Mouse (Mus musculus): ENCODE measurements around the gene Rptor. TPM values are rescaled to one million over a fixed set of nuclear protein-coding genes. Genes with fewer than 3 reads are reported as not detected.
A peak's percentile ranks its signal among the peaks of the same experiment; 100 is the strongest.

Rptor gene
- polyA plus RNA-seq, 1 experiment from 2014 or later: 11.3 TPM

GRCm38 (mm10) chr11:119593966-119594365 lies 8.7 kb upstream of the Rptor start:
- Histone ChIP-seq H3K4me2 (ENCODE audit: low read length) (no peak overlapping the region), H3K27me3 (replicated peaks; ENCODE audit: control insufficient read depth, insufficient read depth, low read length) (no peaks in the 10 kb centered on the region), H3K36me3 (ENCODE audit: control insufficient read depth, insufficient read depth) (no peaks in the 10 kb centered on the region), H3K4me1 (replicated peaks; ENCODE audit: control insufficient read depth, insufficient read depth, low read length) (peaks cover 3% of the 10 kb centered on the region), H3K9ac (replicated peaks; ENCODE audit: low read depth, low read length) (no peak overlapping the region), H3K9me3 (ENCODE audit: control insufficient read depth, low read length) (no peaks in the 10 kb centered on the region), H3K4me3 (replicated peaks; ENCODE audit: low read length) (no peak overlapping the region), H3K27ac (ENCODE audit: low read length) (no peak overlapping the region)
- ATAC-seq: no peak
- WGBS: 35% methylated on average over 3 of the region's 3 CpGs

GRCm38 (mm10) chr11:119598856-119599255 lies 3.8 kb upstream of the Rptor start:
- H3K36me3 ChIP-seq (ENCODE audit: control insufficient read depth, insufficient read depth): no peaks in the 10 kb centered on the region
- H3K4me1 ChIP-seq (replicated peaks; ENCODE audit: control insufficient read depth, insufficient read depth, low read length): peaks cover 4% of the 10 kb centered on the region
- ATAC-seq: no peak
- H3K27ac ChIP-seq (ENCODE audit: low read length): no peak overlapping the region
- H3K9ac ChIP-seq (replicated peaks; ENCODE audit: low read depth, low read length): no peak overlapping the region
- WGBS: 65% methylated on average over 3 of the region's 3 CpGs
- no peak overlapping the region for H3K4me2 ChIP-seq (ENCODE audit: low read length)
- H3K27me3 ChIP-seq (replicated peaks; ENCODE audit: control insufficient read depth, insufficient read depth, low read length): no peaks in the 10 kb centered on the region
- H3K4me3 ChIP-seq (replicated peaks; ENCODE audit: low read length): no peak overlapping the region
- H3K9me3 ChIP-seq (ENCODE audit: control insufficient read depth, low read length): no peaks in the 10 kb centered on the region

GRCm38 (mm10) chr11:119600286-119600685 lies 2.4 kb upstream of the Rptor start:
- ATAC-seq: no peak
- Histone ChIP-seq H3K36me3 (ENCODE audit: control insufficient read depth, insufficient read depth) (no peaks in the 10 kb centered on the region), H3K4me3 (replicated peaks; ENCODE audit: low read length) (no peak overlapping the region), H3K4me2 (ENCODE audit: low read length) (no peak overlapping the region), H3K9me3 (ENCODE audit: control insufficient read depth, low read length) (no peaks in the 10 kb centered on the region), H3K27ac (ENCODE audit: low read length) (no peak overlapping the region), H3K4me1 (replicated peaks; ENCODE audit: control insufficient read depth, insufficient read depth, low read length) (peaks cover 10% of the 10 kb centered on the region), H3K9ac (replicated peaks; ENCODE audit: low read depth, low read length) (no peak overlapping the region), H3K27me3 (replicated peaks; ENCODE audit: control insufficient read depth, insufficient read depth, low read length) (no peaks in the 10 kb centered on the region)
- 80% methylated on average over 1 of the region's 1 CpGs for WGBS

- H3K36me3 ChIP-seq (ENCODE audit: control insufficient read depth, insufficient read depth): no peaks in the 10 kb centered on the region
- H3K27ac ChIP-seq (ENCODE audit: low read length): no peak overlapping the region
- no peaks in the 10 kb centered on the region for H3K27me3 ChIP-seq (replicated peaks; ENCODE audit: control insufficient read depth, insufficient read depth, low read length)
- H3K9ac ChIP-seq (replicated peaks; ENCODE audit: low read depth, low read length): no peak overlapping the region
- peak; percentile 14; the same call in 1 of the 2 replicates for ATAC-seq
- WGBS: 37% methylated on average over 10 of the region's 10 CpGs
- H3K4me3 ChIP-seq (replicated peaks; ENCODE audit: low read length): peak overlapping the region; percentile 98
- H3K4me1 ChIP-seq (replicated peaks; ENCODE audit: control insufficient read depth, insufficient read depth, low read length): peaks cover 10% of the 10 kb centered on the region
- peak overlapping the region; percentile 41 for H3K4me2 ChIP-seq (ENCODE audit: low read length)
- H3K9me3 ChIP-seq (ENCODE audit: control insufficient read depth, low read length): no peaks in the 10 kb centered on the region
Measured at GRCm38 (mm10) chr11:119602177-119602700, 466 bp upstream of the Rptor start.

- no peak for ATAC-seq
- Histone ChIP-seq H3K4me2 (ENCODE audit: low read length) (peak overlapping the region; percentile 96), H3K4me3 (replicated peaks; ENCODE audit: low read length) (peak overlapping the region; percentile 98), H3K27ac (ENCODE audit: low read length) (peak overlapping the region; percentile 79; the same call in 1 of the 2 replicates), H3K36me3 (ENCODE audit: control insufficient read depth, insufficient read depth) (no peaks in the 10 kb centered on the region), H3K4me1 (replicated peaks; ENCODE audit: control insufficient read depth, insufficient read depth, low read length) (peaks cover 10% of the 10 kb centered on the region), H3K9ac (replicated peaks; ENCODE audit: low read depth, low read length) (peak overlapping the region; percentile 94), H3K27me3 (replicated peaks; ENCODE audit: control insufficient read depth, insufficient read depth, low read length) (no peaks in the 10 kb centered on the region), H3K9me3 (ENCODE audit: control insufficient read depth, low read length) (no peaks in the 10 kb centered on the region)
- under 1% methylated on average over 29 of the region's 30 CpGs for WGBS
Measured at GRCm38 (mm10) chr11:119603527-119603905, 811 bp downstream of the Rptor start.

GRCm38 (mm10) chr11:119607464-119607863 lies 4.8 kb downstream of the Rptor start:
- Histone ChIP-seq H3K4me1 (replicated peaks; ENCODE audit: control insufficient read depth, insufficient read depth, low read length) (peaks cover 10% of the 10 kb centered on the region), H3K4me3 (replicated peaks; ENCODE audit: low read length) (no peak overlapping the region), H3K27ac (ENCODE audit: low read length) (no peak overlapping the region), H3K36me3 (ENCODE audit: control insufficient read depth, insufficient read depth) (no peaks in the 10 kb centered on the region), H3K9ac (replicated peaks; ENCODE audit: low read depth, low read length) (no peak overlapping the region), H3K4me2 (ENCODE audit: low read length) (no peak overlapping the region), H3K9me3 (ENCODE audit: control insufficient read depth, low read length) (no peaks in the 10 kb centered on the region), H3K27me3 (replicated peaks; ENCODE audit: control insufficient read depth, insufficient read depth, low read length) (no peaks in the 10 kb centered on the region)
- 94% methylated on average over 5 of the region's 5 CpGs for WGBS
- ATAC-seq: no peak

- H3K9ac ChIP-seq (replicated peaks; ENCODE audit: low read depth, low read length): no peak overlapping the region
- H3K4me2 ChIP-seq (ENCODE audit: low read length): no peak overlapping the region
- 97% methylated on average over 6 of the region's 6 CpGs for WGBS
- no peaks in the 10 kb centered on the region for H3K36me3 ChIP-seq (ENCODE audit: control insufficient read depth, insufficient read depth)
- H3K27ac ChIP-seq (ENCODE audit: low read length): no peak overlapping the region
- no peak overlapping the region for H3K4me3 ChIP-seq (replicated peaks; ENCODE audit: low read length)
- no peak for ATAC-seq
- H3K9me3 ChIP-seq (ENCODE audit: control insufficient read depth, low read length): no peaks in the 10 kb centered on the region
- no peaks in the 10 kb centered on the region for H3K4me1 ChIP-seq (replicated peaks; ENCODE audit: control insufficient read depth, insufficient read depth, low read length)
- no peaks in the 10 kb centered on the region for H3K27me3 ChIP-seq (replicated peaks; ENCODE audit: control insufficient read depth, insufficient read depth, low read length)
Measured at GRCm38 (mm10) chr11:119611496-119611895, 8.8 kb downstream of the Rptor start.

GRCm38 (mm10) chr11:119612179-119612578 lies 9.5 kb downstream of the Rptor start:
- H3K4me1 ChIP-seq (replicated peaks; ENCODE audit: control insufficient read depth, insufficient read depth, low read length): no peaks in the 10 kb centered on the region
- 84% methylated on average over 3 of the region's 3 CpGs for WGBS
- ATAC-seq: no peak

GRCm38 (mm10) chr11:119615087-119615486 lies 12.4 kb downstream of the Rptor start:
- Histone ChIP-seq H3K9me3 (ENCODE audit: control insufficient read depth, low read length) (no peaks in the 10 kb centered on the region), H3K36me3 (ENCODE audit: control insufficient read depth, insufficient read depth) (no peaks in the 10 kb centered on the region), H3K27ac (ENCODE audit: low read length) (no peak overlapping the region), H3K27me3 (replicated peaks; ENCODE audit: control insufficient read depth, insufficient read depth, low read length) (no peaks in the 10 kb centered on the region), H3K9ac (replicated peaks; ENCODE audit: low read depth, low read length) (no peak overlapping the region), H3K4me2 (ENCODE audit: low read length) (no peak overlapping the region), H3K4me1 (replicated peaks; ENCODE audit: control insufficient read depth, insufficient read depth, low read length) (no peaks in the 10 kb centered on the region), H3K4me3 (replicated peaks; ENCODE audit: low read length) (no peak overlapping the region)
- WGBS: 86% methylated on average over 7 of the region's 7 CpGs
- no peak for ATAC-seq

More at GRCm38 (mm10) chr11:119612179-119612578, 9.5 kb downstream of the Rptor start:
- Histone ChIP-seq H3K4me3 (replicated peaks; ENCODE audit: low read length) (no peak overlapping the region), H3K9ac (replicated peaks; ENCODE audit: low read depth, low read length) (no peak overlapping the region), H3K4me2 (ENCODE audit: low read length) (no peak overlapping the region), H3K27me3 (replicated peaks; ENCODE audit: control insufficient read depth, insufficient read depth, low read length) (no peaks in the 10 kb centered on the region), H3K27ac (ENCODE audit: low read length) (no peak overlapping the region), H3K36me3 (ENCODE audit: control insufficient read depth, insufficient read depth) (no peaks in the 10 kb centered on the region), H3K9me3 (ENCODE audit: control insufficient read depth, low read length) (no peaks in the 10 kb centered on the region)

- H3K4me1 ChIP-seq (replicated peaks; ENCODE audit: control insufficient read depth, insufficient read depth, low read length): no peaks in the 10 kb centered on the region
- H3K27me3 ChIP-seq (replicated peaks; ENCODE audit: control insufficient read depth, insufficient read depth, low read length): no peaks in the 10 kb centered on the region
- H3K27ac ChIP-seq (ENCODE audit: low read length): no peak overlapping the region
- 37% methylated on average over 5 of the region's 5 CpGs for WGBS
- H3K9ac ChIP-seq (replicated peaks; ENCODE audit: low read depth, low read length): no peak overlapping the region
- H3K36me3 ChIP-seq (ENCODE audit: control insufficient read depth, insufficient read depth): no peaks in the 10 kb centered on the region
- H3K4me2 ChIP-seq (ENCODE audit: low read length): no peak overlapping the region
- no peak for ATAC-seq
- H3K9me3 ChIP-seq (ENCODE audit: control insufficient read depth, low read length): no peaks in the 10 kb centered on the region
- H3K4me3 ChIP-seq (replicated peaks; ENCODE audit: low read length): no peak overlapping the region
Measured at GRCm38 (mm10) chr11:119618763-119619162, 16.1 kb downstream of the Rptor start.
